33 mouse cellular contexts compared by ENCODE assay signal in the genomic region with DNA sequence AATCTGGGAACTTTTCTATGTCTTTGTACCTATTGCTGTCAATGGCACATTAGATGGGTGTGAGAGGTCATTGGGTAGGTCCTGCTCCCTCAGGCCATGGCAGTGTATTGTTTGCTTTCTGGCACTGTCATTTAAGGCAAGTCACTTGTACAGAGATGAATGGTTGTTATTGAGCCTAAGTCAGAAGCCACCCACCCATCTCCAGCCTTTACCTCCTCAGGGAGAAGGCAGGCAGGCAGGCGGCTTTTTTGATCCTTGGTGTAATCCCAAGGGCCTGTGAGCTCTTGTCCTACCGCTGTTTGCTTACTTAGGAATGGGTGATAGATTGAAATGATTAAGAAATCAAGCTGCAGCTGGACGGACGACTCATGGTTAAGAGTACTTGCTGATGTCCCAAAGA. TPM values are rescaled to one million over a fixed set of nuclear protein-coding genes. Genes with fewer than 3 reads are reported as not detected.
"Had no signal": no experiment of that assay in that cellular context is flagged by ENCODE, and none has a peak within 500 bp of the region (broad histone marks: within the 10 kb centered on the region; RNA-seq: fewer than 3 reads in every experiment).

No protein-coding gene starts in this region.

- DNase-seq: heart, postnatal 10 days; heart, postnatal 14 days; heart, postnatal 36 days; heart, postnatal 4 days; kidney, adult 11 months; kidney, adult 18-20 months; kidney, adult 2 months; kidney, adult 8-10 months; kidney, adult 9 months; kidney, postnatal 10 days; kidney, postnatal 14 days; kidney, postnatal 25 days; kidney, postnatal 36 days; kidney, postnatal 4 days; layer of hippocampus, adult 9-11 months; layer of hippocampus, postnatal 36 days had no signal

- ATAC-seq: hindbrain, embryonic 16.5 days; hindbrain, postnatal 0 days; inflammation-experienced regulatory T-cells, adult 6 months; intestine, embryonic 15.5 days; intestine, embryonic 16.5 days; intestine, postnatal 0 days had no signal

RNA-seq across cellular contexts. Expression of a gene that starts 28.4 kb away (rescaled TPM):
- total RNA-seq: heart, postnatal 10 days; heart, postnatal 14 days; heart, postnatal 25 days; heart, postnatal 36 days; heart, postnatal 4 days; hematopoietic stem cell, adult 5-6 weeks; layer of hippocampus, postnatal 25 days; layer of hippocampus, postnatal 36 days; left cerebral cortex, adult 18-20 months; left cerebral cortex, adult 2 months had no signal
- polyA plus RNA-seq: heart, embryonic 14.5 days; heart, postnatal 0 days; hindbrain, embryonic 10.5 days; hindbrain, embryonic 11.5 days; hindbrain, embryonic 13.5 days; hindbrain, embryonic 14.5 days; inflammation-experienced regulatory T-cells, adult 6 months had no signal
